Mouse (Mus musculus) ES-E14 (cell line): ENCODE results near the gene Myo1d. TPM values are rescaled to one million over a fixed set of nuclear protein-coding genes. Genes with fewer than 3 reads are reported as not detected.

Experiments used
- DNase-seq: peaks from one replicate; pipeline ENCODE4 v3.0.0-alpha.2; 2013; ENCODE audit warnings: low read depth, low spot score
- H3K27ac ChIP-seq: 2 replicates; pipeline ENCODE4 v1.5.1; 2012; ENCODE audit warnings: low read depth, mild to moderate bottlenecking, low read length, moderate library complexity, mixed read lengths; ENCODE audit not compliant: poor library complexity, insufficient read depth, severe bottlenecking
- H3K36me3 ChIP-seq: 2 replicates; pipeline ENCODE4 v1.6.1; 2012; ENCODE audit warnings: mild to moderate bottlenecking, low read length, moderate library complexity, mixed read lengths; ENCODE audit not compliant: control insufficient read depth, poor library complexity, insufficient read depth, severe bottlenecking
- H3K4me1 ChIP-seq, 2 experiments: fragments of 150-350 bp in 1 of 2; sonication (generic) in 1 of 2; 2 replicates each; pipeline ENCODE4 v1.6.1; 2012; ENCODE audit warnings: low read length in 2 of 2, mild to moderate bottlenecking in 1 of 2, mixed read lengths in 1 of 2; ENCODE audit not compliant: control insufficient read depth in 2 of 2, insufficient read depth in 2 of 2, poor library complexity in 1 of 2
- H3K4me3 ChIP-seq, 2 experiments: fragments of 150-350 bp in 1 of 2; sonication (generic) in 1 of 2; 2 replicates each; pipeline ENCODE4 v1.5.1; 2012; ENCODE audit warnings: low read length in 2 of 2, low read depth in 1 of 2, mild to moderate bottlenecking in 1 of 2, mixed read lengths in 1 of 2; ENCODE audit not compliant: insufficient read depth in 1 of 2, poor library complexity in 1 of 2, severe bottlenecking in 1 of 2
- H3K9ac ChIP-seq: 2 replicates; pipeline ENCODE4 v1.6.1; 2012; ENCODE audit warnings: low read depth, mild to moderate bottlenecking, low read length, mixed read lengths; ENCODE audit not compliant: poor library complexity, insufficient read depth, severe bottlenecking
- H3K9me3 ChIP-seq: fragments of 150-350 bp; sonication (generic); 2 replicates; pipeline ENCODE4 v1.6.1; 2012; ENCODE audit warnings: low read depth, mild to moderate bottlenecking, low read length; ENCODE audit not compliant: control insufficient read depth, insufficient read depth
- CHD2 ChIP-seq: IDR thresholded peaks from 2 replicates; pipeline ENCODE4 v1.6.1; 2014; ENCODE audit warnings: mild to moderate bottlenecking, low read depth, low read length, inconsistent platforms
- HCFC1 ChIP-seq: IDR thresholded peaks from 2 replicates; pipeline ENCODE4 v1.6.1; 2012; ENCODE audit warnings: low read length, inconsistent platforms, borderline replicate concordance; ENCODE audit not compliant: insufficient read depth
- MAFK ChIP-seq: IDR thresholded peaks from 2 replicates; pipeline ENCODE4 v1.6.1; 2014; ENCODE audit warnings: mild to moderate bottlenecking, low read depth, low read length, inconsistent platforms; ENCODE audit not compliant: insufficient read depth
- ZC3H11A ChIP-seq: IDR thresholded peaks from 2 replicates; pipeline ENCODE4 v1.6.1; 2012; ENCODE audit warnings: low read depth, mild to moderate bottlenecking, inconsistent platforms, low read length, borderline replicate concordance
- ZNF384 ChIP-seq: IDR thresholded peaks from 2 replicates; pipeline ENCODE4 v1.6.1; 2012; ENCODE audit warnings: low read depth, low read length, inconsistent platforms
- in situ Hi-C, 2 experiments: fragments of 600-800 bp; cut with MboI; formaldehyde crosslinking; loops; one replicate each; pipeline ENCODE4 v1.15.1; 2025; ENCODE audit warnings: low sequenced_read_pairs in 2 of 2, inconsistent platforms in 1 of 2; ENCODE audit not compliant: unreplicated experiment in 2 of 2
- total RNA-seq: library from RNA; depleted of rRNA; stranded (reverse); fragments of 300-350 nt; gene quantifications from 2 replicates; pipeline ENCODE4 v1.2.3, GENCODE M21; 2012

The Myo1d gene
- total RNA-seq, 1 experiment: 2.9 TPM

GRCm38 (mm10) chr11:80759023-80759422, 20.8 kb downstream of the Myo1d start:
- H3K9ac ChIP-seq: no peak overlapping the region
- DNase-seq: no peak
- TF ChIP-seq HCFC1: no peak
- no peak for TF ChIP-seq CHD2
- no peak for TF ChIP-seq MAFK
- no peak for TF ChIP-seq ZNF384
- TF ChIP-seq ZC3H11A: no peak
- no peaks in the 10 kb centered on the region for H3K9me3 ChIP-seq
- no peaks in the 10 kb centered on the region for H3K36me3 ChIP-seq
- in situ Hi-C loops: no loop called here
- no peaks in the 10 kb centered on the region for H3K4me1 ChIP-seq
- no peak overlapping the region for H3K4me3 ChIP-seq
- no peak overlapping the region for H3K27ac ChIP-seq

- DNase-seq: no peak
- TF ChIP-seq CHD2: no peak
- no peak for TF ChIP-seq ZNF384
- no peak for TF ChIP-seq HCFC1
- TF ChIP-seq MAFK: no peak
- TF ChIP-seq ZC3H11A: no peak
Measured at GRCm38 (mm10) chr11:80754201-80754600, 25.6 kb downstream of the Myo1d start.

DNA sequence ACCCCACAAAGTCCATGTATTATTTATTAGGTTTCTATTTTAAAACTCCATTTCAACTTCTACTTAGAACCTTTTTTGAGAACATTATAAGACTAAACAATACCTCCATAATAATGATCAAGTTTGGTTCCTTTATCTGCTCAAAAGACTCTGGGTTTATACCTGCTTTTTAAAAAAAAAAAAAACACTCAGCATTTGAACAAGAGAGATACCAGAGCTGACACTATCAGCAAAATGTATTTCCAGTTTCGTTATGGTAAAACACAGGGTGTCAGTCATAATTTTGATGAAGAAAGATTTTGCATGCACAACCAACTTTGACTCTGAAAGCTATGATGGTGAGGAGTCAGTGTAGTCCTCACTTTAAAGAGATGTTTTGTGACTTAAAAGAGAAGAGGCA, 28.7 kb downstream of the Myo1d start:
- no peak for TF ChIP-seq ZNF384
- TF ChIP-seq MAFK: no peak
- no peak for TF ChIP-seq HCFC1
- Histone ChIP-seq H3K4me3 (no peak overlapping the region), H3K4me1 (no peaks in the 10 kb centered on the region), H3K9ac (no peak overlapping the region), H3K36me3 (no peaks in the 10 kb centered on the region), H3K27ac (no peak overlapping the region), H3K9me3 (no peaks in the 10 kb centered on the region)
- in situ Hi-C loops: no loop called here
- DNase-seq: no peak

More at GRCm38 (mm10) chr11:80754201-80754600, 25.6 kb downstream of the Myo1d start:
- no peak overlapping the region for H3K4me3 ChIP-seq
- no peak overlapping the region for H3K27ac ChIP-seq
- H3K36me3 ChIP-seq: no peaks in the 10 kb centered on the region
- no peaks in the 10 kb centered on the region for H3K9me3 ChIP-seq
- H3K4me1 ChIP-seq: no peaks in the 10 kb centered on the region
- H3K9ac ChIP-seq: no peak overlapping the region
- in situ Hi-C loops: no loop called here

DNA sequence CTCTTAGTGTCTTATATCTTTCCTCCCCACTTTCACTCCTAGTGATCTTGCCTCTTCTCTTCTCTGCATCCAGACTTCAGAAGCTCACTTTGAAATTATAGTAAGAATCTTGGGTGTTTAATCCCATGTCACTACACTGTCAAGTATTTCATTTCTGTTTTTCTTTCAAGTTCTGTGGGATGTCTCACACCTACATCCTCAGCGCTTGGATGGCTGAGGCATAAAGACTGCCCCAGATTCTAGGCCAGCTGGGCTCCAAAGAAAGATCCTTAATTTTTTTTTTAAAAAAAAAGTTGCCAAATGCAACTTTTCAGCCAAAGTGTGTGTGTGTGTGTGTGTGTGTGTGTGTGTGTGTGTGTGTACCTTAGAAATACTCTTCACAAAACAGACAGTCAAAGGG, 30.6 kb downstream of the Myo1d start:
- Histone ChIP-seq H3K9me3 (no peaks in the 10 kb centered on the region), H3K27ac (no peak overlapping the region), H3K4me3 (no peak overlapping the region), H3K9ac (no peak overlapping the region), H3K36me3 (no peaks in the 10 kb centered on the region), H3K4me1 (no peaks in the 10 kb centered on the region)
- no peak for DNase-seq
- TF ChIP-seq ZNF384 (no peak), ZC3H11A (no peak), CHD2 (no peak), HCFC1 (no peak), MAFK (no peak)
- in situ Hi-C loops: no loop called here

- in situ Hi-C loops: no loop called here
- Histone ChIP-seq H3K9ac (no peak overlapping the region), H3K9me3 (no peaks in the 10 kb centered on the region), H3K4me1 (no peaks in the 10 kb centered on the region), H3K36me3 (no peaks in the 10 kb centered on the region), H3K27ac (no peak overlapping the region), H3K4me3 (no peak overlapping the region)
- no peak for DNase-seq
- TF ChIP-seq ZC3H11A: no peak
- no peak for TF ChIP-seq ZNF384
- TF ChIP-seq CHD2: no peak
- TF ChIP-seq HCFC1: no peak
- no peak for TF ChIP-seq MAFK
Measured at GRCm38 (mm10) chr11:80745426-80745825, 34.4 kb downstream of the Myo1d start.
